Comparison of ENCODE assay signal across 8 mouse cellular contexts in genomic region chr5:144189950-144190583, GRCm38 (mm10). TPM values are rescaled to one million over a fixed set of nuclear protein-coding genes. Genes with fewer than 3 reads are reported as not detected.
A peak's percentile ranks its signal among the peaks of the same experiment; 100 is the strongest.
DNase-seq lines count a peak whose midpoint lies in the region; ATAC-seq lines count a peak whose summit lies in the region.

Gene Bhlha15, plus strand, starts transcription at chr5:144190286.

- peak; percentile 95 for DNase-seq in A20 (ENCODE audit: low read depth, low spot score)
- peak; percentile 80 for DNase-seq in ZHBTc4 (ENCODE audit: low read depth, low spot score)
- peak; percentile 70 for DNase-seq in induced T-regulatory cell, adult 2 months (ENCODE audit: low read depth)
- peak; percentile 52 for DNase-seq in naive thymus-derived CD4-positive, alpha-beta T cell, adult 2 months (ENCODE audit: low read depth)
- DNase-seq in thymus, postnatal 0 days (ENCODE audit: low spot score): peak; percentile 76
- DNase-seq in adipocyte (ENCODE audit: low spot score): no peak

- 0 out of 2 replicates have a peak within 1 kb of the TSS, but pooled peaks have one; percentile 29 for H3K9ac ChIP-seq in liver, embryonic 12.5 days

- no peak within 1 kb of the TSS for H3K27ac ChIP-seq in liver, embryonic 12.5 days

- peak; percentile 78 for ATAC-seq in erythroid progenitor cell, adult 5-6 weeks (replicated peaks; ENCODE audit: low FRiP score, poor library complexity, severe bottlenecking)
- peak; percentile 81 for ATAC-seq in liver, embryonic 12.5 days

- no peaks in the 10 kb centered on the region for H3K9me3 ChIP-seq in liver, embryonic 12.5 days (replicated peaks)

- peak within 1 kb of the TSS; percentile 72 for H3K4me2 ChIP-seq in liver, embryonic 12.5 days

- peak within 1 kb of the TSS; percentile 42 for H3K4me3 ChIP-seq in liver, embryonic 12.5 days

- peaks cover 31% of the 10 kb centered on the region for H3K4me1 ChIP-seq in liver, embryonic 12.5 days

- 6% methylated on average over 25 of the region's 26 CpGs for WGBS in liver, embryonic 12.5 days (ENCODE audit: insufficient replicate concordance)

- H3K36me3 ChIP-seq in liver, embryonic 12.5 days: peaks cover 24% of the 10 kb centered on the region

- H3K27me3 ChIP-seq in liver, embryonic 12.5 days (replicated peaks): no peaks in the 10 kb centered on the region

RNA-seq across cellular contexts. Expression of gene Bhlha15, which starts in this region (rescaled TPM):
- not detected in 2 replicates for total RNA-seq in erythroid progenitor cell, adult 5-6 weeks (2015; ENCODE audit: low replicate concordance)
- not detected in 2 replicates for total RNA-seq in erythroid progenitor cell, adult 5-6 weeks (2017; ENCODE audit: low replicate concordance)
- polyA plus RNA-seq in liver, embryonic 12.5 days (2016; fragmentation: Nextera tagmentation; extraction: Ambion mirVana): 0.86 and 0.94 TPM in 2 replicates
- polyA plus RNA-seq in thymus, postnatal 0 days (2015; fragmentation: Nextera tagmentation; extraction: Ambion mirVana): 0.05 and 0.13 TPM in 2 replicates

Comparison
In these comparisons a context has a peak if more than half of its experiments do, and no peak if none do; other contexts are left out.
1. Peak in ATAC-seq in erythroid progenitor cell, adult 5-6 weeks; RNA of the gene not detected or under 1 TPM.
2. Peak in ATAC-seq, H3K4me3 ChIP-seq, H3K9ac ChIP-seq and H3K4me2 ChIP-seq in liver, embryonic 12.5 days; RNA of the gene not detected or under 1 TPM.
3. Peak in DNase-seq in thymus, postnatal 0 days; RNA of the gene not detected or under 1 TPM.